Comparison of ENCODE assay signal across 8 mouse cellular contexts in genomic region chr1:64957021-64957489, GRCm38 (mm10). TPM values are rescaled to one million over a fixed set of nuclear protein-coding genes. Genes with fewer than 3 reads are reported as not detected.
A peak's percentile ranks its signal among the peaks of the same experiment; 100 is the strongest.
DNase-seq lines count a peak whose midpoint lies in the region; ATAC-seq and TF ChIP-seq lines count a peak whose summit lies in the region.

No protein-coding gene starts in this region.

- peak overlapping the region; percentile 85 for H3K9ac ChIP-seq in heart, embryonic 12.5 days
- H3K9ac ChIP-seq in forebrain, postnatal 0 days: peak overlapping the region; percentile 88

- peak overlapping the region; percentile 68 for H3K4me2 ChIP-seq in heart, embryonic 12.5 days
- H3K4me2 ChIP-seq in forebrain, postnatal 0 days (ENCODE audit: low read depth): peak overlapping the region; percentile 56

- no peak for ATAC-seq in heart, embryonic 12.5 days (ENCODE audit: insufficient number of reproducible peaks, low FRiP score)
- no peak for ATAC-seq in G1E (ENCODE audit: extremely low read depth, insufficient number of reproducible peaks, low FRiP score, poor library complexity, severe bottlenecking)
- ATAC-seq in forebrain, postnatal 0 days: peak; percentile 57

- peaks cover 41% of the 10 kb centered on the region for H3K79me2 ChIP-seq in macrophage (ENCODE audit: inconsistent target)

- H3K27me3 ChIP-seq in heart, embryonic 12.5 days (replicated peaks): no peaks in the 10 kb centered on the region
- 0 out of 2 replicates have a peak, but pooled peaks cover 2% of the 10 kb centered on the region for H3K27me3 ChIP-seq in G1E (ENCODE audit: insufficient read depth, low read length)
- H3K27me3 ChIP-seq in forebrain, postnatal 0 days (ENCODE audit: insufficient read depth, low read length): no peaks in the 10 kb centered on the region

- DNase-seq in heart, postnatal 10 days: no peak
- DNase-seq in G1E (ENCODE audit: low spot score): no peak
- no peak for DNase-seq in forebrain, postnatal 0 days
- no peak for DNase-seq in right cerebral cortex, postnatal 36 days (ENCODE audit: low spot score in 2 of 2)
- no peak for DNase-seq in right cerebral cortex, postnatal 4 days
- no peak for DNase-seq in left cerebral cortex, adult 8-10 months (ENCODE audit: low spot score in 2 of 2)

- H3K27ac ChIP-seq in heart, embryonic 12.5 days (ENCODE audit: poor library complexity, severe bottlenecking): 0 out of 2 replicates have a peak overlapping the region, but pooled peaks have one; percentile 35
- peak overlapping the region; percentile 87 for H3K27ac ChIP-seq in forebrain, postnatal 0 days (ENCODE audit: low read depth, low read length)
- peak overlapping the region; percentile 40 for H3K27ac ChIP-seq in macrophage

- H3K9me3 ChIP-seq in heart, embryonic 12.5 days (replicated peaks): peaks cover 5% of the 10 kb centered on the region
- no peaks in the 10 kb centered on the region for H3K9me3 ChIP-seq in G1E (replicated peaks)
- H3K9me3 ChIP-seq in forebrain, postnatal 0 days (ENCODE audit: low read length): no peaks in the 10 kb centered on the region

- H3K4me3 ChIP-seq in heart, embryonic 12.5 days: peak overlapping the region; percentile 93
- peak overlapping the region; percentile 85 for H3K4me3 ChIP-seq in G1E (ENCODE audit: low read depth, low read length)
- peak overlapping the region; percentile 68 for H3K4me3 ChIP-seq in forebrain, postnatal 0 days (ENCODE audit: low read depth, low read length)
- H3K4me3 ChIP-seq in macrophage (ENCODE audit: inconsistent target): peak overlapping the region; percentile 73

- intact Hi-C loops in heart, postnatal 10 days (cut with DNase I): no loop called here

- H3K4me1 ChIP-seq in heart, embryonic 12.5 days (replicated peaks): no peaks in the 10 kb centered on the region
- peaks cover 17% of the 10 kb centered on the region for H3K4me1 ChIP-seq in G1E (ENCODE audit: insufficient read depth, low read depth, low read length)
- no peaks in the 10 kb centered on the region for H3K4me1 ChIP-seq in forebrain, postnatal 0 days (ENCODE audit: insufficient read depth)

- H3K36me3 ChIP-seq in heart, embryonic 12.5 days: no peaks in the 10 kb centered on the region
- H3K36me3 ChIP-seq in G1E (replicated peaks) (no peaks in the 10 kb centered on the region), macrophage (ENCODE audit: inconsistent target) (no peaks in the 10 kb centered on the region)
- H3K36me3 ChIP-seq in forebrain, postnatal 0 days (ENCODE audit: insufficient read depth): no peaks in the 10 kb centered on the region

- 59% methylated on average over 8 of the region's 8 CpGs for WGBS in heart, embryonic 12.5 days
- 37% methylated on average over 8 of the region's 8 CpGs for WGBS in forebrain, postnatal 0 days
- WGBS in macrophage (ENCODE audit: missing documents): 55% methylated on average over 7 of the region's 8 CpGs

- TF ChIP-seq CTCF in G1E (IDR thresholded peaks at IDR 0.05; ENCODE audit: low read depth, low read length): no peak
- no peak for TF ChIP-seq CTCF in forebrain, postnatal 0 days (IDR thresholded peaks at IDR 0.05; ENCODE audit: low read depth)

RNA-seq across cellular contexts. Expression of gene Plekhm3, which starts 0.4 kb away (rescaled TPM):
- 7.1 and 10.5 TPM in 2 replicates for polyA plus RNA-seq in heart, embryonic 12.5 days (2016; fragmentation: Nextera tagmentation; extraction: Ambion mirVana)
- 10 to 100 TPM in 1 of 2 experiments, 1 to 10 TPM in 1; 8.8 to 10.7 TPM for total RNA-seq in heart, postnatal 10 days (2021)
- total RNA-seq in G1E (2014; fragmentation: Nextera tagmentation): 25.8 and 33.5 TPM in 2 replicates
- total RNA-seq in G1E (2017): 5.6 and 8.0 TPM in 2 replicates
- polyA plus RNA-seq in G1E (2012): 2.9 and 3.0 TPM in 2 replicates
- 9.9 and 13.2 TPM in 2 replicates for total RNA-seq in forebrain, postnatal 0 days (2014; rRNA removed)
- polyA plus RNA-seq in forebrain, postnatal 0 days (2015; fragmentation: Nextera tagmentation; extraction: Ambion mirVana): 2.5 and 5.3 TPM in 2 replicates
- total RNA-seq in macrophage (2018; cell fraction: chromatin; rRNA removed): 100 to 1,000 TPM; 107 to 507 (median 271) TPM
- total RNA-seq in macrophage (2018; cell fraction: cytosol; rRNA removed): 10 to 100 TPM; 23.1 to 37.4 (median 29.5) TPM
- total RNA-seq in macrophage (2018; cell fraction: nucleus; rRNA removed): 100 to 1,000 TPM in 24 of 26 experiments, 10 to 100 TPM in 2; 93.5 to 253 (median 150) TPM
- 16.0 to 20.6 TPM (median 16.8 TPM) in 3 replicates for polyA plus RNA-seq in macrophage (2018)
- total RNA-seq in left cerebral cortex, adult 8-10 months (2022): 10 to 100 TPM; 39.0 to 47.4 (median 43.7) TPM

Comparison
In these comparisons a context has a peak if more than half of its experiments do, and no peak if none do; other contexts are left out.
1. H3K27ac ChIP-seq: peak in every context shown above with its lines; median percentile 87 in forebrain, postnatal 0 days; 40 in macrophage; 35 in heart, embryonic 12.5 days.